Mouse (Mus musculus): ENCODE results near the gene Prr19. TPM values are rescaled to one million over a fixed set of nuclear protein-coding genes. Genes with fewer than 3 reads are reported as not detected.
A peak's percentile ranks its signal among the peaks of the same experiment; 100 is the strongest.
"Not testable (repeated sequence)": the region's sequence is repeated elsewhere in the genome, so short reads cannot be mapped to it uniquely, and the experiment has no call there.

Prr19 gene
- polyA plus RNA-seq, 1 experiment from 2014 or later: 0.18 TPM

- CTCF ChIA-PET: interaction anchor here (0.6 to 2.2 kb wide), 24 partner anchors 11 to 99 kb away, joined by 3 to 17 read pairs (median 5); partner anchors contain the start of genes Cic, Gsk3a, Pafah1b3 and Prr19
- POLR2A ChIA-PET: interaction anchor here (1.0 to 1.1 kb wide), 2 partner anchors 19 to 37 kb away, joined by 3 to 4 read pairs; no protein-coding TSS in a partner anchor
- DNase-seq (ENCODE audit: low read depth, low spot score): peak; percentile 99
- TF ChIP-seq CTCF (IDR thresholded peaks at IDR 0.05): no peak
- in situ Hi-C loops (cut with MboI; ENCODE audit: low pct_unique_long_range_greater_than_20kb): no loop called here
- peak; percentile 95 for ATAC-seq
- H3K27me3 ChIP-seq: no peaks in the 10 kb centered on the region
Measured at GRCm38 (mm10) chr7:25316532-25317445, 15.6 kb downstream of the Prr19 start, which contains the start of gene Megf8. TSS of gene Megf8 (plus strand) at chr7:25317164.

GRCm38 (mm10) chr7:25317446-25317999, 16.3 kb downstream of the Prr19 start:
- ATAC-seq (no peak), DNase-seq (ENCODE audit: low read depth, low spot score) (no peak)
- no peak for TF ChIP-seq CTCF (IDR thresholded peaks at IDR 0.05)
- ChIA-PET POLR2A (interaction anchor here (0.6 to 1.0 kb wide), 3 partner anchors 8 to 69 kb away, joined by 3 to 5 read pairs (median 4); no protein-coding TSS in a partner anchor), CTCF (interaction anchor here (1.7 to 2.2 kb wide), 4 partner anchors 16 to 85 kb away, joined by 8 to 17 read pairs (median 14); partner anchors contain the start of genes Pafah1b3 and Prr19)
- H3K27me3 ChIP-seq: no peaks in the 10 kb centered on the region
- in situ Hi-C loops (cut with MboI; ENCODE audit: low pct_unique_long_range_greater_than_20kb): no loop called here

- TF ChIP-seq CTCF (IDR thresholded peaks at IDR 0.05): no peak
- CTCF ChIA-PET: interaction anchor here (1.0 to 1.5 kb wide), 3 partner anchors 9 to 41 kb away, joined by 3 to 6 read pairs (median 3); no protein-coding TSS in a partner anchor
- ATAC-seq (no peak), DNase-seq (ENCODE audit: low read depth, low spot score) (no peak)
- in situ Hi-C loops (cut with MboI; ENCODE audit: low pct_unique_long_range_greater_than_20kb): no loop called here
- H3K27me3 ChIP-seq: no peaks in the 10 kb centered on the region
- POLR2A ChIA-PET: no interaction called here
Measured at GRCm38 (mm10) chr7:25322058-25322484, 20.9 kb downstream of the Prr19 start.

GRCm38 (mm10) chr7:25323219-25323618, 22.0 kb downstream of the Prr19 start:
- DNase-seq (ENCODE audit: low read depth, low spot score) (no peak), ATAC-seq (no peak)
- POLR2A ChIA-PET: no interaction called here
- H3K27me3 ChIP-seq: no peaks in the 10 kb centered on the region
- CTCF ChIA-PET: interaction anchor here (0.9 kb wide), 1 partner anchor 10 kb away, joined by 3 read pairs; no protein-coding TSS in a partner anchor
- no peak for TF ChIP-seq CTCF (IDR thresholded peaks at IDR 0.05)
- in situ Hi-C loops (cut with MboI; ENCODE audit: low pct_unique_long_range_greater_than_20kb): no loop called here

GRCm38 (mm10) chr7:25325431-25325830, 24.2 kb downstream of the Prr19 start:
- CTCF ChIA-PET; DNase-seq (ENCODE audit: low read depth, low spot score); ATAC-seq; H3K27me3 ChIP-seq; in situ Hi-C loops (cut with MboI; ENCODE audit: low pct_unique_long_range_greater_than_20kb): not testable (repeated sequence)
- POLR2A ChIA-PET: interaction anchor here (0.7 kb wide), 1 partner anchor 8 kb away, joined by 5 read pairs; no protein-coding TSS in a partner anchor

GRCm38 (mm10) chr7:25326233-25326632, 25.0 kb downstream of the Prr19 start:
- no peak for TF ChIP-seq CTCF (IDR thresholded peaks at IDR 0.05)
- ATAC-seq (no peak), DNase-seq (ENCODE audit: low read depth, low spot score) (no peak)
- ChIA-PET POLR2A (interaction anchor here (0.6 to 0.7 kb wide), 2 partner anchors 9 to 38 kb away, joined by 3 to 5 read pairs; no protein-coding TSS in a partner anchor), CTCF (no interaction called here)
- in situ Hi-C loops (cut with MboI; ENCODE audit: low pct_unique_long_range_greater_than_20kb): no loop called here
- no peaks in the 10 kb centered on the region for H3K27me3 ChIP-seq

GRCm38 (mm10) chr7:25333596-25334307, 32.5 kb downstream of the Prr19 start:
- ATAC-seq (peak; percentile 52), DNase-seq (ENCODE audit: low read depth, low spot score) (peak; percentile 15)
- H3K27me3 ChIP-seq: no peaks in the 10 kb centered on the region
- ChIA-PET CTCF (interaction anchor here (0.7 to 3.2 kb wide), 15 partner anchors 10 to 95 kb away, joined by 3 to 11 read pairs (median 4); partner anchors contain the start of gene Pafah1b3), POLR2A (interaction anchor here (1.3 kb wide), 1 partner anchor 33 kb away, joined by 4 read pairs; no protein-coding TSS in a partner anchor)
- in situ Hi-C loops (cut with MboI; ENCODE audit: low pct_unique_long_range_greater_than_20kb): no loop called here
- TF ChIP-seq CTCF (IDR thresholded peaks at IDR 0.05): no peak

- ChIA-PET CTCF (interaction anchor here (0.8 to 3.2 kb wide), 8 partner anchors 10 to 52 kb away, joined by 3 to 11 read pairs (median 3); partner anchors contain the start of gene Pafah1b3), POLR2A (interaction anchor here (1.3 kb wide), 1 partner anchor 32 kb away, joined by 4 read pairs; no protein-coding TSS in a partner anchor)
- ATAC-seq: no peak
- in situ Hi-C loops (cut with MboI; ENCODE audit: low pct_unique_long_range_greater_than_20kb): no loop called here
- no peaks in the 10 kb centered on the region for H3K27me3 ChIP-seq
- no peak for TF ChIP-seq CTCF (IDR thresholded peaks at IDR 0.05)
- DNase-seq (ENCODE audit: low read depth, low spot score): no peak
Measured at GRCm38 (mm10) chr7:25334472-25334871, 33.3 kb downstream of the Prr19 start.

- TF ChIP-seq CTCF (IDR thresholded peaks at IDR 0.05): no peak
- H3K27me3 ChIP-seq: no peaks in the 10 kb centered on the region
- ChIA-PET POLR2A (no interaction called here), CTCF (interaction anchor here (1.4 kb wide), 1 partner anchor 8 kb away, joined by 4 read pairs; no protein-coding TSS in a partner anchor)
- DNase-seq (ENCODE audit: low read depth, low spot score) (no peak), ATAC-seq (no peak)
- in situ Hi-C loops (cut with MboI; ENCODE audit: low pct_unique_long_range_greater_than_20kb): no loop called here
Measured at GRCm38 (mm10) chr7:25339329-25339728, 38.1 kb downstream of the Prr19 start.

Data from Patski (cell line).